Mouse (Mus musculus): ENCODE measurements at regions not wholly inside any gene's neighbourhood (a gene's known extent, or its start where the extent isn't known, plus 50 kb on each side); places are given as distances from the start of the nearest gene placed in this dataset.
A peak's percentile ranks its signal among the peaks of the same experiment; 100 is the strongest.
"Not testable (repeated sequence)": the region's sequence is repeated elsewhere in the genome, so short reads cannot be mapped to it uniquely, and the experiment has no call there.

DNA sequence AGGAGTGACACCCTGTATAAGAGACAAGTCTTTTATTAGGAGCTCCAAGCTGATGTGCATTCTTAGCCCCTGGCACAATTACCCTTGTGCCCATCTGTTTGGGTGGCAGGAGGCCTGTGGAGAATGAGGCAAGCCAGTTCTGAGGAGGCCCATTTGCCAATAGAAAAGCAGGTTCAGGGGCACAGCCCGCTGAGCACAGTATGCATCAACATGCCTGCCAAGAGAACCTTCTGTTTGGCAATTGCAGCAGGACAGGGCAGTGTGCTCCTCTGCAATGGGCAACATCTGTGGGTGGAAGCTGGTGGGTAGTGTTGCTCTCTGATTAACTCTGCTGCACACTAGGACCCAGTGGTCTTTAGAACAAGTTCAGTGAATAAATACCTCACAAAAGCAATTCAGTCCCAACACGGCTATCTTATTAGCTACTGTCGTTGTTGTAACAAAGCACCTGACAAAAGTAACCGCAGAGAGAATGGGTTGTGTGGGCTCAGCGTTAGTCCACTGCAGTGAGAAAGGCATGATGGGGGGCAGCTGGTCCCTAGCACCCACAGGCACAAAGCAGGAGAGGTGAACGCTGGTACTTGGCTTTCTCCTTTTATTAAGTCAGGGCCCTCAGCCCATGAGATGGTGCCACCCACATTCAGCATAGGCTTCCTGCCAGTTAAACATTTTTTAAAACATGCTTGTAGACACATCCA lies 187.3 kb upstream of the Tas2r119 start:
- no peak for DNase-seq

- DNase-seq, result no peak
Observed at GRCm38 (mm10) chr15:31997996-31998395, 179.1 kb upstream of the Tas2r119 start.

DNA sequence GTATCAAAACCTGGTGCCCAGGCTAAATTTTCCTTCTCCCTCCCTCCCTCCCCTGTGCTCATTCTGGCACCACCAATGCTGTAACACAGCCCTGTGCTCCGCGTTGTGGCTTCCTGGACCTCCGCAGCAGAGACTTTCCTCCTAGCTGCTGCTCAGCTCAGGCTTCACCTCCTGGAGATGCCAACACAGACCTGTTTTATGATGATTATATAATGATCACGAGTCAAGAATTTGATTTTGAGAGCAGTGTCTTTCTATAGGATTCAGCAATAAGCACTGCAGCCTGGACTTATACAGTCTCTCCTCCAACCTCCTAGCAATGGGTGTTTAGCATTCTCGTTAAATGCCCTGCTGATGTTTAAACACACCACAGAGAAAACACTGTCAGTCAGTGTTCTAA lies 177.5 kb upstream of the Tas2r119 start:
- DNase-seq, result no peak

- DNase-seq, result no peak
Observed at GRCm38 (mm10) chr15:32002950-32003422, 174.1 kb upstream of the Tas2r119 start.

- no peak for DNase-seq
Observed at GRCm38 (mm10) chr15:32003489-32003888, 173.6 kb upstream of the Tas2r119 start.

- DNase-seq, result no peak
Observed at GRCm38 (mm10) chr15:32005986-32006385, 171.1 kb upstream of the Tas2r119 start.

DNA sequence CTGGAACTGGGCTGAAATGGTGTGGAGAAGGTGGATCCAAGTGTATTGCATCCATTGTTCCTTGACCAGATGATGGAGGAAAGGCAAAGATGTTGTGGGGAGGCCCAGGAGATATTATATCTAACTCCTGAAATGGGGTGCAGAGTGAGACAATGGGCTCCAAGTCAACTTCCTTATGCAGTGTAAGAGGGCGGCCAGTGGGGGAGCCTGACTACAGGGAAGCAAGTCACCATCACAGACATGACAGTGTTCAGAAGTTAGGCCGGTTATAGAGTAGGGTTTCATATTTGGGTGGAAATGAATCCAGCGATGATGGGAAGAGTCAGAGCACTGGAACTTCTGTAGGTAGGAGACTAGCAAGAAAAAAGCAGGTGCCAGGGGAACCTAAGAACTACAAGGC lies 167.3 kb upstream of the Tas2r119 start:
- peak; percentile 6 for DNase-seq

GRCm38 (mm10) chr15:32012044-32012443 lies 165.0 kb upstream of the Tas2r119 start:
- peak; percentile 68 for DNase-seq

- DNase-seq, result no peak
Observed at GRCm38 (mm10) chr15:32012838-32013237, 164.3 kb upstream of the Tas2r119 start.

DNA sequence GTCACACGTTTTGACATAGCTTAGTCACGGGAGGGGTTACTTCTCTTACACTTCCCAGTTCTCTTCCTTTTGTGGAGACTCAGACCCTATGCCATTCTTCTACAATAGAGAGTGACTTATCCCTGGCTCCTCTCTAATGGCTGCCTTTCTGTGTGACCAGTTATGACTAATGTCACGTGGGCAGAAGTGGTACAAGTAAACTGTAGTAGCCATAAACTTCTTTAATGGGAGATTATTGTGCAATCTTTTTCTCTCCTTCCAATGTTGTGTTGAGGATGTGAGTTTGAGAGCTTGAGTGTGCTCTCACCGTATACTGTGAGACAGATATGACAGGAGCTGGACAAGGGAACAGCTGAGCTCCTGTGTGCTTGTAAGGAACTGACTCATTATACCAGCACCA lies 161.9 kb upstream of the Tas2r119 start:
- no peak for DNase-seq

DNA sequence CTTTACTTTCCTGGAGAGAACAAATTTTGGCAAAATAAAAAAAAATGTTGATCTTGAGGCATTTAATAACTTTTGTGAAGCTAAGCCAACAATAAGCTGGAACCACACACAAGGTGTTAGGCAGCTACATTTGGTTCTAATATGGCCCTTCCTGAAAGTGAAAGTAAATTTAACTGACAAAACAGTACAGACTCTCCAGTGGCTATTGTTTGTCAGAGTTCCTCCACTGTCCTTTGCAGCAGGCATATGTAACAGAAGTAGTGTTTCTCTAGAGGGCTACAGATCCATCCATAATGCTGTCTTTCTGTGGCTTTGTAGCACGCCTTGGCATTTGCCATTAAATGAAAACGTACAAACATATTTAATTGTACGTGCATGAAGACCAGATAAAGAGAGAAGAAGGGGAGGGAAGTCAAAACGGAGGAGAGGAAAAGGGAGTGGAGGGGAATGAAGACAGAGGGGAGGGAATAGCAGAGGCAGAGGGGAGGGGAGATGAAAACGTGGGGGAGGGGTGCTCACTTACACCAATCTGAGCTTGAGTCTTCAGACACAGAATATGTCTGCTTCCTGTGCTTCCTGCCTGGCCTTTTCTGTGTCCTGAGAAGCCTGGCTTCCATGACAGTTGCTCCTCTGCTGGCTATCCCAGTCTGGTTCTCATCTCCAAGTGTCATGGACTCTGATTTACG lies 156.6 kb upstream of the Tas2r119 start:
- peak; percentile 39 for DNase-seq

DNA sequence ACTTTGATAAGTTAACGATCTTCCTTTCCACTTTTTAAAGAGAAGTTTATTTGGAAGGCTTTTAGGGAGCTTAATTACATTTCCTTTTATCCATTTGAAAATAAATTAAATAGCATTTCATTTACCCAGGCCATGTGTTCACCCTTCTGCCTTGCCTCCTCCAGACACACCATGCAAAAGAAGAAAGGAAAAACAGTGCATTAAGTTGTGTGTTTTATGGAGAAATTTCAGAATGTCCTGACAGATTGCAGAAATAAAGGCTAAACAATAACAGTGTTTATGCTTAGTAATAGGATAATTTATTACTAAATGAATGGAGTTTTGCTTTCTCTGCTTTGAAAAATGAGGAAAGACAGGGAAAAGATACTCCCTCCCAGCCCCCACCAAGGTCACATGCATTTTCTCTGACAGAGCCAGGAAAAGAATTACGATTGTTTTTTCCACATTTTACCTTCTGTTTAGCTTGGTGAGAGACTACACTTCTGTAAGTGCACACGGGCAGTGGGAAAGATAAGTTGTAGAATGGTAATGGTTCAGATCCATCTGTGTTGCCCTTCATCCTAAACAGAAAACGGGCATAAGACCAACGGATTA lies 156.0 kb upstream of the Tas2r119 start:
- peak; percentile 30 for DNase-seq

- DNase-seq, result no peak
Observed at GRCm38 (mm10) chr15:32034091-32034490, 143.0 kb upstream of the Tas2r119 start.

DNA sequence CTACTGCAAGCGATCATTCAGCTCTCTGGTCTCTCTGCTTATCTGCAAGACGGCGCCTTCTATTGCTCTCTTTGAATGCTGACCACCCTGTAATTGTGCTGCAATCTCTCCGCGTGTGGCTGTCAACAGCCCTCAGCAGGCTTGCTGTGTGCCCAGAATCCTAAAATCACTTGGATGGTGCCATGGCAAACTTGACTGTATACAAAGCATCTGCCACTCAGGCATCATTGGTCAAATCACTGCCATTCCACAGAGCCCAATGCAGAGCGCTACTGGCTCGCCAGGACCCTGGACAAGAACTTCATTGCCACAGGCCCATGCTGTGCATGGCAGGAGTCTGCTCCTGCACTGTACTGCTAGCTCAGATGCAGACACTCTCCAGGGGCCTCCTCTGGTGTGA lies 142.3 kb upstream of the Tas2r119 start:
- peak; percentile 8 for DNase-seq

- no peak for DNase-seq
Observed at GRCm38 (mm10) chr15:32041764-32042163, 135.3 kb upstream of the Tas2r119 start.

DNA sequence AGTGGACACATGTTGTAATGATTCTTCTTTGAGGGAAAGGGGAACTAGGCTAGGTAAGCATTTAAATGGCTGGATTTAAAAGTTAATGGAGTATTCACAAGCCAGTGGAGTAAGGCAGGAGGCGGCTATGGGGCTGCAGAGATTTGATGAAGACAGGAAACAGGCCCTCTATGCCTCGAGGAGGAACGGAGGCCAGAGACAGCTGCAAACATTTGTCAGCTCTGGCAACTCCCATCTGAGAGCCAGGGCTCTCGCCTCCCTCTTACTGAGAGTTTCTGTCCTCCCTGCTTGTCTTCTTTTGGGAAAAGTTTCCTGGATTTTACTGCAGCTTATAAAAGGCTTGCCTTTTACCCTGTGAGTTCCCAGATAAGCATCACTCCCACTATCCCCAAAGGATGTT lies 134.9 kb upstream of the Tas2r119 start:
- peak; percentile 74 for DNase-seq

DNA sequence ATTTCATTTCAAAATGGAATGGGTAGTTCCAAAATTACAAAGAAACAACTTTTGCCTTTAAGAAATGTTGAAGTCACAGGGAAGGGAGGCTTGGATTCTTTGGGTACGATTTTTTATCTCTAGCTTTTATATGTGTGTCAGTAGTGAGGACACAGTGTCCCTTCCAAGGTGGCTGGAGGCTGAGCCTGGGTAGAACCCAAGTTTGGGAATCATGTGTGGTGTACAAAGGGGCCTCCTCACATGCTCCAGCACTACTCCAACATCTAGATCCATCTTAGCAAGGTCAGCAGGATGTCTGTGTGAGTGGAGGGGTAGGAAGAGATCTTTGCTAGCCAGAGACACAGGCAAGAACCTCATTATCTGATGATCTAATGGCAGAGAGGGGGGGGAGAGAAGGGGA lies 134.5 kb upstream of the Tas2r119 start:
- peak; percentile 27 for DNase-seq

DNA sequence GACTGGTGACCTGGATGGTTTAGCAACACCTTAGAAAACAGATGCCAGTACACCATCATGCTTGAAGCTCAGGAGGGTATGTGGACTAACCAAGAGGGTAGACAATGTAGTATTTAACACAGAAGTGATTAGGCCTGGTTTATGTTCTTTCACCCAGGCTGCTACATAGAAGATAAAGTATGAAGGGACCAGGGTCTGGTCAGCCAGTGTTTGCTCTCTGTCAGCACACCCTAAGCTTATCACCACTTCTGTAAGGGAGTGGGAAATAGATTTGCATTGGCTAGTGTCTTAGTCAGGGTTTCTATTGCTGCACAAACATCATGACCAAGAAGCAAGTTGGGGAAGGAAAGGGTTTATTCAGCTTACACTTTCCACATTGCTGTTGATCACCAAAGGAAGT lies 133.9 kb upstream of the Tas2r119 start:
- no peak for DNase-seq

DNA sequence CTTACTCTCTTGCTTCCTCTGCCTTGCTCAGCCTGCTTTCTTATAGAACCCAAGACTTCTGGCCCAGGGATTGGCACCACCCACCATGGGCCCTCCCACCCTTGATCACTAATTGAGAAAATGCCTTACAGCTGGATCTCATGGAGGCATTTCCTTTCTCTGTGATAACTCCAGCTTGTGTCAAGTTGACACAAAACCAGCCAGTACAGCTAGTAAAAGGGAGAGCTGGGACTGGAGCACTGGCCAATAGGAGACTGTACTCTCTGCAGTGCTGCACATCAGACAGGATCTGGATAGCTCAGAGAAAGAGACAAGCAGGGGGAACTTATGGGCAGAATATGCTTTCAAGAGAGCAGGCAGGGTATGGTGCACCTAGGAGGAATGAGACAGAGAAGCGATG lies 133.4 kb upstream of the Tas2r119 start:
- DNase-seq, result not testable (repeated sequence)

GRCm38 (mm10) chr15:32048836-32049235 lies 128.3 kb upstream of the Tas2r119 start:
- no peak for DNase-seq

DNA sequence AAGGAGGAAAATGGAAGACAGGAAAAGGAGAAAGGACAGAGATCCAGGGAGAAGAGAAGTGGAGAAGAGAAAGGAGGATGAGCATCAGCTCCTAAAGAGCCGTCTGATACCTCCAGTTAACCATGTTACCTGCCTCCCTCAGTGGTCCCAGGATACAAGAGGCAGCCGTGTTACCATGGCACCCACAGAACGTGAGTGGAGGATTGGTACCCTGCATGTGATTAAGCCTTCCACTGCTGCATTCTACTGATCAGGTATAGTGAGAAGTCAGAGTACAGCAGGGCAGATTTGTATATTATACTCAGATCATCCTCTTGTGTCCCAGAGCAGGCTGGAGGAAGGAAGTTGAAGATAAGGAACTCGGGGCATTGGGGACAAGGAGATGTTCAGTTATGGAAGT lies 115.5 kb upstream of the Tas2r119 start:
- no peak for DNase-seq

GRCm38 (mm10) chr15:32082109-32082508 lies 95.0 kb upstream of the Tas2r119 start:
- no peak for DNase-seq

- DNase-seq, result peak; percentile 21
Observed at GRCm38 (mm10) chr15:32093889-32094288, 83.2 kb upstream of the Tas2r119 start.

DNA sequence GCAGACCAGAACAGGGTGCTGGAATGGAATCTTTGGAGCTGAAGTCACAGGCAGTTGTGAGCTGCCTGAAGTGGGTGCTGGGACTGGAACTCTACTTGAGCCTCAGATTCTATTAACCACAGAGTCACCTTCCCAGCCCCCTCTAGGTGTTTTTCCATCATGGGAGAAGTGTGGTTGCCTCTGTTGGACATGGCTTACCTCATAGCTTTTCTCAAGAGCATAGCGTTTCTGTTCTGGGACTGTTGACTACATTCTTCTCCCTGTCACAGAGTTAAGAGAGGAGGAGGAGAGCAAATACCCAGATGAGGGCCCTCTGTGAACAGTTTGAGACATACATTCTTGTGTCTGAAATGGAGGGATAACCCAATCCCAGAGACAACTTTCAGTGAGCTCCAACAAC lies 81.5 kb upstream of the Tas2r119 start:
- DNase-seq, result no peak

Data from kidney, postnatal 14 days (tissue).